Comparison of ENCODE assay signal across 8 mouse cellular contexts in genomic region chr11:101919660-101920059, GRCm38 (mm10). TPM values are rescaled to one million over a fixed set of nuclear protein-coding genes. Genes with fewer than 3 reads are reported as not detected.
A peak's percentile ranks its signal among the peaks of the same experiment; 100 is the strongest.
DNase-seq lines count a peak whose midpoint lies in the region; ATAC-seq lines count a peak whose summit lies in the region.

No protein-coding gene starts in this region.

- H3K4me1 ChIP-seq in forebrain, embryonic 14.5 days (ENCODE audit: control insufficient read depth, insufficient read depth, low read length) = no peaks in the 10 kb centered on the region

- no peaks in the 10 kb centered on the region for H3K36me3 ChIP-seq in forebrain, embryonic 14.5 days (ENCODE audit: control insufficient read depth, insufficient read depth, low read length)

- peak; percentile 62; the same call in 1 of the 2 replicates for ATAC-seq in forebrain, embryonic 14.5 days

- no peak overlapping the region for H3K4me2 ChIP-seq in forebrain, embryonic 14.5 days (ENCODE audit: low read length)

- H3K4me3 ChIP-seq in forebrain, embryonic 14.5 days (ENCODE audit: low read depth, low read length) = no peak overlapping the region

- DNase-seq in NIH3T3 (ENCODE audit: low read depth) = peak; percentile 91
- peak; percentile 77 for DNase-seq in cerebellum, adult 11 months
- DNase-seq in forebrain, embryonic 14.5 days (ENCODE audit: low spot score) = peak; percentile 90
- peak; percentile 82 to 91 for DNase-seq in heart, postnatal 36 days
- DNase-seq in layer of hippocampus, adult 9-10 months (ENCODE audit: low spot score) = peak; percentile 87
- peak; percentile 82 for DNase-seq in lung, postnatal 25 days (ENCODE audit: low spot score)
- DNase-seq in right cerebral cortex, postnatal 36 days (ENCODE audit: low spot score in 2 of 2) = peak; percentile 61 to 63
- DNase-seq in urinary bladder, postnatal 25 days (ENCODE audit: low spot score) = peak; percentile 83

- intact Hi-C loops in heart, postnatal 36 days (cut with DNase I) = loop anchor here (1.0 kb wide), 1 partner anchor 50 kb away; no protein-coding TSS in a partner anchor

- H3K27ac ChIP-seq in forebrain, embryonic 14.5 days (ENCODE audit: low read depth, low read length) = no peak overlapping the region

- no peaks in the 10 kb centered on the region for H3K9me3 ChIP-seq in forebrain, embryonic 14.5 days (replicated peaks; ENCODE audit: control insufficient read depth, low read length)

- no peak overlapping the region; the same call in 1 of the 2 replicates for H3K9ac ChIP-seq in forebrain, embryonic 14.5 days (ENCODE audit: low read length)

- WGBS in forebrain, embryonic 14.5 days = under 1% methylated on average over 6 of the region's 6 CpGs

- H3K27me3 ChIP-seq in forebrain, embryonic 14.5 days (replicated peaks; ENCODE audit: control insufficient read depth, insufficient read depth, low read length) = peaks cover 4% of the 10 kb centered on the region; the same call in 1 of the 2 replicates

RNA-seq across cellular contexts. Expression of gene Meox1, which starts 25.5 kb away (rescaled TPM):
- polyA plus RNA-seq in forebrain, embryonic 14.5 days (2014; fragmentation: Nextera tagmentation; extraction: Ambion mirVana) = 0.34 and 0.49 TPM in 2 replicates
- total RNA-seq in heart, postnatal 36 days (2021) = 1 to 10 TPM; 6.9 to 8.0 TPM

RNA-seq across cellular contexts. Expression of gene Sost, which starts 47.2 kb away (rescaled TPM):
- not detected in 2 replicates for polyA plus RNA-seq in forebrain, embryonic 14.5 days (2014; fragmentation: Nextera tagmentation; extraction: Ambion mirVana)
- 1 to 10 TPM; 2.1 to 2.7 TPM for total RNA-seq in heart, postnatal 36 days (2021)
